In the genomic region with DNA sequence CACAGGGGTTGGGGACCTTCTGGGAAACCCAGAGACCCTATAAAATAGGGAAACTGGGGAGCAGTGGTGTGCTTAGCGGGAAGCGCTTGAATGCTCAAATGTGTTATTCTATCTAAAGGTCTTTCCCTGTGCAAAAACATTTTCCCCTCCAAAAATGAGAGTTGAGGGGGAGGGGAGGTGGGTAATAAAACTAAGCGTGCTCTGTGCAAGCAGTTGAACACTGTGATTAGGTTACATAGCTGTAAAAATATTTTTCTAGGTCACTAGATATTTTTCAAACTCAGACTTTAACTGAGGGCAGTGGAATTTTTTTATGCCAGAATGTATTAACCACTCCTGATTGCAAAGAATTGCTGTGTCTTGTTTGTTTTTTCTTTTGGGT, we compare ENCODE assay signal across 8 mouse cellular contexts.
DNase-seq lines count a peak whose midpoint lies in the region; ATAC-seq lines count a peak whose summit lies in the region.

No protein-coding gene starts in this region.

- no peaks in the 10 kb centered on the region for H3K27me3 ChIP-seq in kidney, embryonic 15.5 days
- no peaks in the 10 kb centered on the region for H3K27me3 ChIP-seq in hindbrain, embryonic 14.5 days (ENCODE audit: control insufficient read depth, insufficient read depth, low read length)
- H3K27me3 ChIP-seq in midbrain, embryonic 15.5 days (replicated peaks) = no peaks in the 10 kb centered on the region

- no peaks in the 10 kb centered on the region for H3K36me3 ChIP-seq in kidney, embryonic 15.5 days
- no peaks in the 10 kb centered on the region for H3K36me3 ChIP-seq in hindbrain, embryonic 14.5 days (replicated peaks; ENCODE audit: control insufficient read depth, insufficient read depth)
- no peaks in the 10 kb centered on the region for H3K36me3 ChIP-seq in midbrain, embryonic 15.5 days (replicated peaks)

- H3K9me3 ChIP-seq in kidney, embryonic 15.5 days (replicated peaks) = no peaks in the 10 kb centered on the region
- no peaks in the 10 kb centered on the region for H3K9me3 ChIP-seq in hindbrain, embryonic 14.5 days (ENCODE audit: control insufficient read depth, low read length)
- no peaks in the 10 kb centered on the region for H3K9me3 ChIP-seq in midbrain, embryonic 15.5 days

- peaks cover 6% of the 10 kb centered on the region; the same call in 1 of the 2 replicates for H3K4me1 ChIP-seq in kidney, embryonic 15.5 days
- H3K4me1 ChIP-seq in hindbrain, embryonic 14.5 days (replicated peaks; ENCODE audit: control insufficient read depth, insufficient read depth, low read length) = peaks cover 5% of the 10 kb centered on the region
- H3K4me1 ChIP-seq in midbrain, embryonic 15.5 days = peaks cover 3% of the 10 kb centered on the region; the same call in 1 of the 2 replicates

- WGBS in kidney, embryonic 15.5 days = 24% methylated on average over 3 of the region's 3 CpGs
- 15% methylated on average over 3 of the region's 3 CpGs for whole genome bisulfite sequencing in hindbrain, embryonic 14.5 days
- 29% methylated on average over 3 of the region's 3 CpGs for WGBS in midbrain, embryonic 15.5 days

- no peak for ATAC-seq in kidney, embryonic 15.5 days (replicated peaks; ENCODE audit: low FRiP score)
- peak; percentile 4; the same call in 1 of the 2 replicates for ATAC-seq in common myeloid progenitor, adult 5-6 weeks (replicated peaks; ENCODE audit: low read depth, poor library complexity, severe bottlenecking)
- ATAC-seq in hindbrain, embryonic 14.5 days (ENCODE audit: low FRiP score) = no peak
- peak; percentile 69 for ATAC-seq in midbrain, embryonic 15.5 days (replicated peaks)

- H3K9ac ChIP-seq in kidney, embryonic 15.5 days = no peak overlapping the region
- H3K9ac ChIP-seq in hindbrain, embryonic 14.5 days = 0 out of 2 replicates have a peak overlapping the region, but pooled peaks have one; percentile 4
- H3K9ac ChIP-seq in midbrain, embryonic 15.5 days = no peak overlapping the region

- peak overlapping the region; percentile 48 for H3K4me2 ChIP-seq in kidney, embryonic 15.5 days
- H3K4me2 ChIP-seq in hindbrain, embryonic 14.5 days (replicated peaks) = peak overlapping the region; percentile 42
- peak overlapping the region; percentile 40 for H3K4me2 ChIP-seq in midbrain, embryonic 15.5 days

- no peak for DNase-seq in kidney, postnatal 36 days
- no peak for DNase-seq in hindbrain, embryonic 14.5 days (ENCODE audit: low spot score)
- DNase-seq in ovary, postnatal 10 days (ENCODE audit: low spot score) = no peak
- no peak for DNase-seq in thymus, postnatal 36 days
- no peak for DNase-seq in urinary bladder, postnatal 14 days (ENCODE audit: low spot score)

- H3K27ac ChIP-seq in kidney, embryonic 15.5 days = peak overlapping the region; percentile 83
- H3K27ac ChIP-seq in hindbrain, embryonic 14.5 days = peak overlapping the region; percentile 79
- H3K27ac ChIP-seq in midbrain, embryonic 15.5 days = peak overlapping the region; percentile 75

- peak overlapping the region; percentile 23 for H3K4me3 ChIP-seq in kidney, embryonic 15.5 days (replicated peaks)
- peak overlapping the region; percentile 8; the same call in 1 of the 2 replicates for H3K4me3 ChIP-seq in hindbrain, embryonic 14.5 days (replicated peaks; ENCODE audit: low read length)
- H3K4me3 ChIP-seq in midbrain, embryonic 15.5 days = peak overlapping the region; percentile 20

Comparison
In these comparisons a context has a peak if more than half of its experiments do, and no peak if none do; other contexts are left out.
1. ATAC-seq: peak in common myeloid progenitor, adult 5-6 weeks (single experiment) and midbrain, embryonic 15.5 days (single experiment); none in kidney, embryonic 15.5 days (single experiment) and hindbrain, embryonic 14.5 days (single experiment).
2. Peak in every context shown above with its lines, with median percentiles within 50 percentile points of each other: H3K27ac ChIP-seq, H3K4me2 ChIP-seq and H3K4me3 ChIP-seq.